Mouse (Mus musculus) CH12.LX (cell line): ENCODE measurements around the gene Hoxc10. TPM values are rescaled to one million over a fixed set of nuclear protein-coding genes. Genes with fewer than 3 reads are reported as not detected.

Experiments
- DNase-seq: peaks from one replicate; pipeline ENCODE4 v3.0.0-alpha.2; 2013; ENCODE audit errors: extremely low read depth
- H3K27ac ChIP-seq: 2 replicates; pipeline ENCODE4 v1.5.1; 2012; ENCODE audit warnings: low read depth, mild to moderate bottlenecking, control low read depth, moderate library complexity; ENCODE audit not compliant: insufficient read depth
- H3K27me3 ChIP-seq: replicated peaks from 2 replicates; pipeline ENCODE3; 2012; ENCODE audit warnings: inconsistent platforms
- H3K36me3 ChIP-seq, 2 experiments: replicated peaks in 1 of 2; 2 replicates each; pipeline versions ENCODE3 to v1.6.1; 2012; ENCODE audit warnings: inconsistent platforms in 1 of 2, low read length in 1 of 2, mild to moderate bottlenecking in 1 of 2, mixed read lengths in 1 of 2, moderate library complexity in 1 of 2; ENCODE audit not compliant: control insufficient read depth in 1 of 2, insufficient read depth in 1 of 2
- H3K4me1 ChIP-seq, 2 experiments: 2 replicates each; pipeline ENCODE4 v1.6.1; 2012; ENCODE audit warnings: inconsistent platforms in 1 of 2, moderate library complexity in 1 of 2; ENCODE audit not compliant: insufficient read depth in 2 of 2, control insufficient read depth in 1 of 2
- H3K4me2 ChIP-seq: 2 replicates; pipeline ENCODE4 v1.6.1; 2012; ENCODE audit warnings: low read depth, mild to moderate bottlenecking, control low read depth; ENCODE audit not compliant: poor library complexity, insufficient read depth, severe bottlenecking
- H3K4me3 ChIP-seq, 3 experiments: fragments of 150-350 bp in 1 of 3; sonication (generic) in 1 of 3; replicated peaks in 1 of 3; 2 replicates each; pipeline versions ENCODE3 to v1.5.1; 2011 to 2012; ENCODE audit warnings: low read depth in 2 of 3, low read length in 2 of 3, mild to moderate bottlenecking in 2 of 3, moderate library complexity in 2 of 3, control low read depth in 1 of 3, improper control_type of control experiment in 1 of 3, inconsistent platforms in 1 of 3, mixed read lengths in 1 of 3; ENCODE audit not compliant: poor library complexity in 1 of 3
- H3K79me2 ChIP-seq: replicated peaks from 2 replicates; pipeline ENCODE4 v1.6.1; 2012; ENCODE audit warnings: mild to moderate bottlenecking, moderate library complexity; ENCODE audit not compliant: control insufficient read depth, poor library complexity, insufficient read depth, severe bottlenecking; ENCODE audit errors: extremely low read depth
- H3K9ac ChIP-seq: 2 replicates; pipeline ENCODE4 v1.6.1; 2012; ENCODE audit warnings: low read depth, mild to moderate bottlenecking, control low read depth, moderate library complexity; ENCODE audit not compliant: insufficient read depth
- H3K9me3 ChIP-seq: replicated peaks from 2 replicates; pipeline ENCODE3; 2012; ENCODE audit warnings: low read length, inconsistent platforms, mixed read lengths
- CHD1 ChIP-seq: IDR thresholded peaks from 2 replicates; pipeline ENCODE4 v1.6.1; 2012; ENCODE audit warnings: low read depth, low read length, improper control_type of control experiment, inconsistent platforms
- CHD2 ChIP-seq: IDR thresholded peaks from 2 replicates; pipeline ENCODE4 v1.6.1; 2011; ENCODE audit warnings: low read length, improper control_type of control experiment
- CTCF ChIP-seq, 2 experiments: IDR thresholded peaks in 1 of 2; conservative IDR thresholded peaks in 1 of 2; 2 replicates each; pipeline ENCODE4 v1.5.1; 2011 to 2012; ENCODE audit warnings: low read depth in 2 of 2, low read length in 2 of 2, improper control_type of control experiment in 1 of 2, inconsistent platforms in 1 of 2, mild to moderate bottlenecking in 1 of 2, moderate library complexity in 1 of 2
- ELF1 ChIP-seq: IDR thresholded peaks from 2 replicates; pipeline ENCODE4 v1.6.1; 2014; ENCODE audit warnings: low read depth, mild to moderate bottlenecking, inconsistent platforms, low read length, improper control_type of control experiment
- EP300 ChIP-seq: IDR thresholded peaks from 2 replicates; pipeline ENCODE4 v1.6.1; 2011; ENCODE audit warnings: low read length, improper control_type of control experiment
- HCFC1 ChIP-seq: IDR thresholded peaks from 2 replicates; pipeline ENCODE4 v1.6.1; 2012; ENCODE audit warnings: low read depth, mild to moderate bottlenecking, inconsistent platforms, low read length, improper control_type of control experiment
- IRF4 ChIP-seq: IDR thresholded peaks from 2 replicates; pipeline ENCODE4 v1.6.1; 2014; ENCODE audit warnings: low read depth, mild to moderate bottlenecking, inconsistent platforms, low read length, improper control_type of control experiment
- JUND ChIP-seq: conservative IDR thresholded peaks from 2 replicates; pipeline ENCODE4 v1.6.1; 2011; ENCODE audit warnings: low read depth, low read length, improper control_type of control experiment
- KAT2A ChIP-seq: IDR thresholded peaks from 2 replicates; pipeline ENCODE4 v1.6.1; 2012; ENCODE audit warnings: low read length, improper control_type of control experiment, inconsistent platforms; ENCODE audit not compliant: insufficient replicate concordance
- MEF2A ChIP-seq: IDR thresholded peaks from 2 replicates; pipeline ENCODE4 v1.6.1; 2014; ENCODE audit warnings: low read depth, mild to moderate bottlenecking, inconsistent platforms, low read length, improper control_type of control experiment, borderline replicate concordance
- NELFE ChIP-seq: IDR thresholded peaks from 2 replicates; pipeline ENCODE4 v1.6.1; 2011; ENCODE audit warnings: low read depth, low read length, improper control_type of control experiment
- NRF1 ChIP-seq: IDR thresholded peaks from 2 replicates; pipeline ENCODE4 v1.6.1; 2014; ENCODE audit warnings: low read depth, mild to moderate bottlenecking, inconsistent platforms, low read length, improper control_type of control experiment, moderate library complexity
- SIN3A ChIP-seq: IDR thresholded peaks from 2 replicates; pipeline ENCODE4 v1.6.1; 2012; ENCODE audit warnings: low read length, improper control_type of control experiment, inconsistent platforms
- SMC3 ChIP-seq: IDR thresholded peaks from 2 replicates; pipeline ENCODE4 v1.6.1; 2011; ENCODE audit warnings: low read depth, low read length, improper control_type of control experiment
- TBP ChIP-seq: conservative IDR thresholded peaks from 2 replicates; pipeline ENCODE4 v1.6.1; 2011; ENCODE audit warnings: low read depth, low read length, improper control_type of control experiment
- UBTF ChIP-seq: IDR thresholded peaks from 2 replicates; pipeline ENCODE4 v1.6.1; 2012; ENCODE audit warnings: low read depth, mild to moderate bottlenecking, inconsistent platforms, low read length, improper control_type of control experiment, moderate library complexity
- USF2 ChIP-seq: conservative IDR thresholded peaks from 2 replicates; pipeline ENCODE4 v1.6.1; 2011; ENCODE audit warnings: low read depth, low read length, improper control_type of control experiment
- ZC3H11A ChIP-seq: IDR thresholded peaks from 2 replicates; pipeline ENCODE4 v1.6.1; 2012; ENCODE audit warnings: low read depth, mild to moderate bottlenecking, inconsistent platforms, low read length, improper control_type of control experiment
- dilution Hi-C: fragments of 300-500 bp; cut with MboI; formaldehyde crosslinking; loops from 2 replicates; pipeline ENCODE4 v1.14.3; 2020; ENCODE audit warnings: low sequenced_read_pairs; ENCODE audit not compliant: extremely low pct_unique_long_range_greater_than_20kb, extremely low pct_ligation_motif_present
- in situ Hi-C: fragments of 300-500 bp; cut with MboI; formaldehyde crosslinking; loops from 3 replicates; pipeline ENCODE4 v1.14.3; 2019; ENCODE audit warnings: low sequenced_read_pairs, low pct_ligation_motif_present, low pct_unique_long_range_greater_than_20kb, mixed read lengths
- polyA plus RNA-seq: library from polyadenylated mRNA; unstranded; fragments of >175 nt; gene quantifications from 2 replicates; pipeline ENCODE4 v1.2.1, GENCODE M21; 2012; ENCODE audit warnings: low read depth; ENCODE audit not compliant: insufficient read length
- total RNA-seq, 2 experiments: library from RNA; depleted of rRNA; stranded (reverse); fragments of 300-350 nt in 1 of 2; fragments of >200 nt in 1 of 2; gene quantifications; 2 replicates each; pipeline ENCODE4 v1.2.3; 2012 to 2014

Gene Hoxc10
- total and polyA plus RNA-seq, 3 experiments: 0.11 TPM; not detected in 2

DNA sequence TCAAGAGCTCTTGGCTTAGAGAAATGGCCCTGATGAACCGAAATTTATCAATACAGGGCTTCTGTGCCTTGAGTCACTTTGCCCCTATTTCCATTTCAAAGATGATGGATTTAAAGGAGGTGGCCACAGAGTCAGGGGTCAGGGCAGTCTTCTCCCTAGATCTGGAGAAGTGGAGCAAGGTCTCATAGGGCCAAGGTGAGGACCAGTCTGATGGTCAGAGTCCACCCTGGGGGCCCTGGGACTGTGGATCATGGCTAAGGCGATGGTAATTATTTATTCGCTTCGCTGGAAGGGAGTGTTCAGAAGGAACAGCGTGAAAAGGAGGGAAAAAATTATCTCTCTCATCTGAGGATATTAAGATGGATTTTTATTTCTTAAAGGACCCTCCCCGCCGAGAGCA is 8.4 kb downstream of the Hoxc10 start:
- dilution Hi-C loops: no loop called here

GRCm38 (mm10) chr15:102975688-102976111 is 9.1 kb downstream of the Hoxc10 start:
- H3K27ac ChIP-seq: no peak overlapping the region
- TF ChIP-seq ZC3H11A (no peak), USF2 (no peak), IRF4 (no peak), ELF1 (no peak), EP300 (no peak), TBP (no peak), CHD1 (no peak), MEF2A (no peak), SIN3A (no peak), NRF1 (no peak), JUND (no peak), UBTF (no peak), CTCF (conservative IDR thresholded peaks at IDR 0.05 in 1 of 2, IDR thresholded peaks at IDR 0.05 in 1 of 2; ENCODE audit: low read depth in 2 of 2, low read length in 2 of 2) (no peak), KAT2A (no peak), HCFC1 (no peak), NELFE (no peak), SMC3 (no peak)
- in situ Hi-C loops (no loop called here), dilution Hi-C loops (no loop called here)
- H3K9ac ChIP-seq: no peak overlapping the region
- H3K79me2 ChIP-seq: no peaks in the 10 kb centered on the region
- no peak for DNase-seq
- H3K4me1 ChIP-seq: peaks cover 5 to 24% of the 10 kb centered on the region in 2 experiments
- H3K36me3 ChIP-seq: no peaks in the 10 kb centered on the region
- no peak overlapping the region for H3K4me2 ChIP-seq
- H3K9me3 ChIP-seq: no peaks in the 10 kb centered on the region
- H3K27me3 ChIP-seq: peaks cover 92% of the 10 kb centered on the region
- no peak overlapping the region for H3K4me3 ChIP-seq

More for the DNA sequence above, 8.4 kb downstream of the Hoxc10 start:
- Histone ChIP-seq H3K4me1 (peaks cover 5 to 27% of the 10 kb centered on the region in 2 experiments), H3K36me3 (no peaks in the 10 kb centered on the region), H3K4me3 (no peak overlapping the region), H3K4me2 (no peak overlapping the region), H3K79me2 (no peaks in the 10 kb centered on the region), H3K9me3 (no peaks in the 10 kb centered on the region), H3K27me3 (peaks cover 92% of the 10 kb centered on the region), H3K27ac (no peak overlapping the region), H3K9ac (no peak overlapping the region)
- in situ Hi-C loops: no loop called here
- no peak for DNase-seq
- TF ChIP-seq CHD2: no peak
- TF ChIP-seq ZC3H11A: no peak
